8 mouse cellular contexts compared by ENCODE assay signal in genomic region chr17:35049561-35050016, GRCm38 (mm10). TPM values are rescaled to one million over a fixed set of nuclear protein-coding genes. Genes with fewer than 3 reads are reported as not detected.
A peak's percentile ranks its signal among the peaks of the same experiment; 100 is the strongest.
DNase-seq lines count a peak whose midpoint lies in the region; ATAC-seq and TF ChIP-seq lines count a peak whose summit lies in the region.

TSS of gene Clic1 (plus strand) at chr17:35049966.

- TF ChIP-seq POLR2A in bone marrow, adult 2 months (IDR thresholded peaks at IDR 0.05; ENCODE audit: borderline replicate concordance, control insufficient read depth, low read depth, low read length): peak; percentile 79; the same call in 1 of the 2 replicates

- peak within 1 kb of the TSS; percentile 98 for H3K4me2 ChIP-seq in liver, embryonic 15.5 days
- H3K4me2 ChIP-seq in neural tube, embryonic 11.5 days (ENCODE audit: low read depth): peak within 1 kb of the TSS; percentile 88

- H3K9me3 ChIP-seq in liver, embryonic 15.5 days (replicated peaks): no peaks in the 10 kb centered on the region
- H3K9me3 ChIP-seq in neural tube, embryonic 11.5 days (ENCODE audit: control insufficient read depth, low read length): no peaks in the 10 kb centered on the region

- no peak for TF ChIP-seq CTCF in bone marrow, adult 2 months (IDR thresholded peaks at IDR 0.05; ENCODE audit: control insufficient read depth, insufficient read depth, low read length)

- peaks cover 5% of the 10 kb centered on the region; the same call in 1 of the 2 replicates for H3K4me1 ChIP-seq in bone marrow, adult 2 months (ENCODE audit: control insufficient read depth, insufficient read depth, low read length)
- H3K4me1 ChIP-seq in liver, embryonic 15.5 days (replicated peaks): peaks cover 86% of the 10 kb centered on the region
- H3K4me1 ChIP-seq in neural tube, embryonic 11.5 days (ENCODE audit: control insufficient read depth, insufficient read depth, low read length): peaks cover 22% of the 10 kb centered on the region

- H3K27me3 ChIP-seq in liver, embryonic 15.5 days: no peaks in the 10 kb centered on the region
- H3K27me3 ChIP-seq in neural tube, embryonic 11.5 days (ENCODE audit: control insufficient read depth, insufficient read depth, low read length): no peaks in the 10 kb centered on the region

- H3K27ac ChIP-seq in bone marrow, adult 2 months (ENCODE audit: control insufficient read depth, insufficient read depth, low read depth, low read length, poor library complexity): peak within 1 kb of the TSS; percentile 98
- peak within 1 kb of the TSS; percentile 91 for H3K27ac ChIP-seq in liver, embryonic 15.5 days (replicated peaks)
- peak within 1 kb of the TSS; percentile 93 for H3K27ac ChIP-seq in neural tube, embryonic 11.5 days (ENCODE audit: low read depth, low read length)

- no peak for DNase-seq in left cerebral cortex, adult 8-10 months (ENCODE audit: low spot score in 2 of 2)
- no peak for DNase-seq in left cerebral cortex, adult 9 months (ENCODE audit: low spot score in 2 of 2)
- DNase-seq in gastrocnemius, postnatal 25 days: peak; percentile 58
- peak; percentile 72 for DNase-seq in induced T-regulatory cell, adult 2 months (ENCODE audit: low read depth)
- peak; percentile 86 for DNase-seq in neural tube, embryonic 11.5 days (ENCODE audit: low spot score)
- no peak for DNase-seq in layer of hippocampus, postnatal 36 days

- peaks cover 27% of the 10 kb centered on the region for H3K36me3 ChIP-seq in liver, embryonic 15.5 days (replicated peaks)
- H3K36me3 ChIP-seq in neural tube, embryonic 11.5 days (ENCODE audit: control insufficient read depth, insufficient read depth, low read length): peaks cover 12% of the 10 kb centered on the region

- no peak for ATAC-seq in liver, embryonic 15.5 days (ENCODE audit: insufficient read depth)
- ATAC-seq in neural tube, embryonic 11.5 days (ENCODE audit: insufficient read depth, low FRiP score, low TSS enrichment): no peak

- under 1% methylated on average over 11 of the region's 11 CpGs for WGBS in bone marrow, adult 2 months
- 1% methylated on average over 11 of the region's 11 CpGs for WGBS in liver, embryonic 15.5 days (ENCODE audit: insufficient replicate concordance)
- WGBS in neural tube, embryonic 11.5 days: 2% methylated on average over 11 of the region's 11 CpGs

- H3K4me3 ChIP-seq in bone marrow, adult 2 months (replicated peaks; ENCODE audit: control insufficient read depth, low read depth, low read length): peak within 1 kb of the TSS; percentile 89
- peak within 1 kb of the TSS; percentile 72 for H3K4me3 ChIP-seq in liver, embryonic 15.5 days (replicated peaks)
- H3K4me3 ChIP-seq in neural tube, embryonic 11.5 days (ENCODE audit: low read depth, low read length): peak within 1 kb of the TSS; percentile 67

- H3K9ac ChIP-seq in liver, embryonic 15.5 days: peak within 1 kb of the TSS; percentile 87
- peak within 1 kb of the TSS; percentile 82 for H3K9ac ChIP-seq in neural tube, embryonic 11.5 days (ENCODE audit: low read length)

RNA-seq across cellular contexts. Expression of gene Clic1, which starts in this region (rescaled TPM):
- total RNA-seq in left cerebral cortex, adult 8-10 months (2022): 10 to 100 TPM; 10.2 to 18.3 (median 11.8) TPM
- polyA plus RNA-seq in bone marrow, adult 2 months (2011; ENCODE audit: insufficient read depth, insufficient read length, low replicate concordance, missing spikeins): 76.2 and 141 TPM in 2 replicates
- total RNA-seq in gastrocnemius, postnatal 25 days (2021): 10 to 100 TPM; 12.4 to 18.6 TPM
- polyA plus RNA-seq in liver, embryonic 15.5 days (2015; fragmentation: Nextera tagmentation; extraction: Ambion mirVana): 120 and 122 TPM in 2 replicates
- 82.8 and 89.7 TPM in 2 replicates for polyA plus RNA-seq in neural tube, embryonic 11.5 days (2014; fragmentation: Nextera tagmentation; extraction: Ambion mirVana)
- 10 to 100 TPM in 1 of 2 experiments, 1 to 10 TPM in 1; 6.7 to 11.5 TPM for total RNA-seq in layer of hippocampus, postnatal 36 days (2021)

Comparison
In these comparisons a context has a peak if more than half of its experiments do, and no peak if none do; other contexts are left out.
1. DNase-seq: peak in gastrocnemius, postnatal 25 days (single experiment), induced T-regulatory cell, adult 2 months (single experiment) and neural tube, embryonic 11.5 days (single experiment); none in left cerebral cortex, adult 8-10 months (0 of 2), left cerebral cortex, adult 9 months (0 of 2) and layer of hippocampus, postnatal 36 days (0 of 2).
2. Peak in every context shown above with its lines, with median percentiles within 50 percentile points of each other: H3K27ac ChIP-seq and H3K4me3 ChIP-seq.